Mouse (Mus musculus) megakaryocyte, adult 5-6 weeks (primary cell): Measurements from ENCODE around the gene Tsc22d3. TPM values are rescaled to one million over a fixed set of nuclear protein-coding genes. Genes with fewer than 3 reads are reported as not detected.
"Not testable (repeated sequence)": the region's sequence is repeated elsewhere in the genome, so short reads cannot be mapped to it uniquely, and the experiment has no call there.

ENCODE experiments used
- ATAC-seq: 2 replicates; pipeline ENCODE4 v1.8.0; 2016; ENCODE audit warnings: mild to moderate bottlenecking, inconsistent platforms; ENCODE audit not compliant: poor library complexity, severe bottlenecking
- total RNA-seq, 2 experiments: library from RNA; stranded (forward) in 1 of 2; stranded (reverse) in 1 of 2; fragments of 153-499, 151-499 nt in 1 of 2; fragments of 221-1000, 200-1000 nt in 1 of 2; gene quantifications; 2 replicates each; pipeline versions ENCODE4 v1.2.3 to v1.2.4; 2015 to 2017

Tsc22d3 gene
- total RNA-seq, 2 experiments from 2014 or later = 79.4 to 84.3 TPM

- ATAC-seq = no peak
These were observed 68.1 kb downstream of the Tsc22d3 start for GRCm38 (mm10) chrX:140532325-140532724.

GRCm38 (mm10) chrX:140531356-140531755 is 69.1 kb downstream of the Tsc22d3 start:
- ATAC-seq = no peak

GRCm38 (mm10) chrX:140530632-140531031 is 69.8 kb downstream of the Tsc22d3 start:
- no peak for ATAC-seq

GRCm38 (mm10) chrX:140529074-140529561 is 71.3 kb downstream of the Tsc22d3 start:
- ATAC-seq = peak; percentile 90

DNA sequence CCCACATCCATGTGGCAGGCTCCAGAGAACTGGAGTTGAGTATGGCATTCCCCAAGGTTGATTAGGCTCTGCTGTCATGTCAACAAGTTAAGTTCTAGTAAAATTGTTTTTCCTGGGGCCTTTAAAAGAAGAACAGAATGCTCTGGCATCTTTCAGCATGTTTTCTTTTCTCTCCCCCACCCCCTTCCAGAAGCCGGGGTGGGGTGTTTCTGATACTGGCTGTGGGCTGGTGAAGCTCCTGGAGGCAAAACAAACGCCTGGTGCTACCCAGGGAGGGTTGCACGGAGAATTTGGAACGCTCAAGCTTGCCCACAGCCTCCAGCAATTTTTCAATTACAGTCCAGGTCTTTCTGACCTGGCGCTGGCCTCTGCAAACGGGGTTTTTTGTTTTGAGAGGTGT is 73.2 kb downstream of the Tsc22d3 start:
- no peak for ATAC-seq

GRCm38 (mm10) chrX:140526253-140526618 is 74.2 kb downstream of the Tsc22d3 start:
- ATAC-seq = no peak

DNA sequence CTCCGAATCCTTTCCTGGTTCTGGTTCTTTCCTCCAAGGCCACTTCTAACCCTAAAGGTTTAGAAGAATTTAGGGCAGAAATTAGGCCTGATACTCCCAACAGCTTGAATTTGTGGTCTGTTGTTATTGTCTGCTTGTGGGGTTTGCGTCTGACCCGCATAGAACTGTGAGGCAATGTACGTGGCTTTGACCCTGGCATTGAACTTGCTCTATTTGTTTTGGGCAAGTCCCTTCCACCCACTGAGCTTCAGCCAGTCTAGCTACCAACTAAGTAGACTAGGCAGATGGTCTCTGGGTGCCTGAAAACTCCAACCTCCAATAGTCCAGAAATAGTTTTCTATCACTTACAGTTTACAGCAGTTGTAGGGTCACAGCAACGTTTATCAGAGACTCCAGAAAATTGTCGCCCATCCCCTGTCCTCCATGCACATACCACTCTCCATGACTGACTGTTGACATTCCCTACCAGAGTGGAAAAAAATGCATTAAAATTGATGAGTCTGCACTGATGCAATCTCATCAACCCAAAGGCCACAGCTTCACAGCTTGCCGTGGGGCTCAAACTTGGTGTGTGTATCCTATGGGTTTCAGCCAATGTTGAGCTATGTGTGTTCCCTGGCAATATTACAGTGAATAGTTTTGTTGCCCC is 74.7 kb downstream of the Tsc22d3 start:
- ATAC-seq = no peak

GRCm38 (mm10) chrX:140524231-140524630 is 76.2 kb downstream of the Tsc22d3 start:
- no peak for ATAC-seq

- no peak for ATAC-seq
These were observed 78.2 kb downstream of the Tsc22d3 start for GRCm38 (mm10) chrX:140522071-140522765.

DNA sequence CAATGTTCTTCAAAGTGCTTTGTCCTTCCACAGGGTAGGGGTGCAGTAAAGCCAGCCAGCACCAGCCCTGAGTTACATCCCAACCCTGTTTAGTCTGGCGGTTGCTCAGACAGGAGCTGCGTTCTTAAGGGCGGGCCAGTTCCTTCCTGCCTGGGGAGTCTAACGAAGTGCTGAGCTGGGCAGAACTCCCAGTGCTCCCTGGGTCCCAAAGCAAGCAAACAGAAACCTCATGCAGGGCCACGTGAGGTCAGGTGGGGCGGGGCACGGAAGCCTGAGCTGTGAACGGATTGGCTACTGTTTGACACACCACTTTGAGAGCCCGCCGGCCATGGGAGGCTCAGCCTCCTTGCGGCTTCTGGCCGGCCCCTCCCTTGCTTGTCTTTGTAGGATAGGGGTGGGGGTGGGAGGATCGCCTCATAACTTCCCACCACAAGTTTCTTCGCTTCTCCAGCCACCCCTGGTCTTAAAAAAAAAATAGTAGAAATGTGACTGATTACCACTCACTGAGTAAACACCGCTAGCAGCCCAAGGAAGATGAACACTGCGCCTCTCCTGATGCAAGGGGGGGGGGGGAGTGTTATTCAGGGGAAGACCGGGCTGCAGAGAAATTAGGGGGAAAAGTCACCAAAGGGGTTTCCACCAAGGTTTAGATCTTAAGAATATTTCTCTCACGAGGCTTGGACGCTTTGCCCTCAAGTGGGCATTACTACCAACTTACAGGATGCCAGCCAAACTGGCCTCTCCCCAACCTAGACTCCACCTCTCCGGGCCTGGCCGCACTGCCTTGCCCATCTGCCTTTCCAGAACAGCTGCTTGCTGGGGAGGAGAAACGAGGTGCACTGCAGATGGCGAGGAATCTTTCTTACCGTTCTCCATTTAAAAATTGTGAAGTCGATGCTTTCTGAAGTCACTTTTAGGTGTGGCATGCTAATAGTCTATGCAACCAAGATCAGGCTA is 80.0 kb downstream of the Tsc22d3 start:
- peak; percentile 97 for ATAC-seq

DNA sequence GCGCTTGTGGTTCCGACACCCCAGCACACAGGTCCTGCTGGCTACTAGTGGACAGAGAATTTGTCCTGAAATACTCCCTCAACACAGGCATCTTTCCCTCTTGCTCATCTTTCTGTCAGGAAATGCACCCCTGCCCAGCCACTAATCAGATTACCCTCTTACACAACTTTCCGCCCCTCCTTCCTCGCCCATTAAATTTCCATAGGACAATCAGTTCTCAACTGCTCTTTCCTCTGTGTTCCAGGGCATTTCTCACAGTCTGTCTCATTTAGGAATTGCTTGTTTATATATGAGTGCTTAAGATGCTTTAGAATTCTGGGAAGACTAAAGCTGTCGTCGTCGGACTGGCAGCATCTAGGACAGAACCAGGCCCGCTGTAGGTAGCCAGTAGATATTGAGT is 82.1 kb downstream of the Tsc22d3 start:
- no peak for ATAC-seq

GRCm38 (mm10) chrX:140513379-140513778 is 87.1 kb downstream of the Tsc22d3 start:
- peak; percentile 55 for ATAC-seq

- ATAC-seq = no peak
These were observed 88.5 kb downstream of the Tsc22d3 start for GRCm38 (mm10) chrX:140511687-140512651.

- peak; percentile 72 for ATAC-seq
These were observed 89.6 kb downstream of the Tsc22d3 start for GRCm38 (mm10) chrX:140510696-140511429.

GRCm38 (mm10) chrX:140509817-140510216 is 90.6 kb downstream of the Tsc22d3 start:
- ATAC-seq = no peak

DNA sequence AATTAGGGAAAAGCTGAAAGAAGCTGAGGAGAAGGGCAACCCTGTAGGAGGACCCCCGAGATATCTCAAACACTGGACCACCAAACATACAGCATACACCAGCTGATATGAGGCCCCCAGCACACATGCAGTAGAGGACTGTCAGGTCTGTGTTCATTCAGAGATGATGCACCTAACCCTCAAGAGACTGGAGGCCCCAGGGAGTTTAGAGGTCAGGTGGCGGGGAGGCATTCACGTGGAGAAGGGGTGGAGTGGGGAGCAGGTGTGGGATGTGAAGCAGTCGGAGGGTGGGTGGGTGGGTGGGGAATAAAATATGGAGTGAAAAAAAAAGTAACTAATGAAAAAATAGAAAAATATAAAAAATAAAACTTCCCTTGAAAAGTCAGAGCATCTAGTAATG is 91.7 kb downstream of the Tsc22d3 start:
- ATAC-seq = not testable (repeated sequence)

DNA sequence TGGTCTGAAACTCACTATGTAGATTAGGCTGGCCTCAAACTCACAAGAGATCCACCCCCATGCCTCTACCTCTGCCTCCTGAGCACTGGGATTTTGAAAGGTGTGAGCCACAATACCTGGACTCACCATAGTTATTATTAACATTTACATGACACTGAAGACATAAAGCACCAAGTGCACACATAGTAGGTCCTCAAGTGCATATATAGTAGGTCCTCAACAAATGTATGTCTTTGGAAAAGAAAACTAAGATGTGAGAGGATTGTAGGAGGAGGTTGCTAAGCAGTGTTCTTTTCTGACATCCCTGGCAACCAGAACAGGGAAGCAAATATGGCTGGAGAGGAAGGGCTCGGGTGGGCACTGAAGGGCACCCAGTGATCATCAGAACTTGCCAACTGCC is 93.1 kb downstream of the Tsc22d3 start:
- no peak for ATAC-seq

- no peak for ATAC-seq
These were observed 93.9 kb downstream of the Tsc22d3 start for GRCm38 (mm10) chrX:140506436-140507180.
